Mouse (Mus musculus): ENCODE data around the gene Mrgprh. TPM values are rescaled to one million over a fixed set of nuclear protein-coding genes. Genes with fewer than 3 reads are reported as not detected.

The Mrgprh gene
- polyA plus RNA-seq (2017; shearing (Covaris generic)) = not detected

DNA sequence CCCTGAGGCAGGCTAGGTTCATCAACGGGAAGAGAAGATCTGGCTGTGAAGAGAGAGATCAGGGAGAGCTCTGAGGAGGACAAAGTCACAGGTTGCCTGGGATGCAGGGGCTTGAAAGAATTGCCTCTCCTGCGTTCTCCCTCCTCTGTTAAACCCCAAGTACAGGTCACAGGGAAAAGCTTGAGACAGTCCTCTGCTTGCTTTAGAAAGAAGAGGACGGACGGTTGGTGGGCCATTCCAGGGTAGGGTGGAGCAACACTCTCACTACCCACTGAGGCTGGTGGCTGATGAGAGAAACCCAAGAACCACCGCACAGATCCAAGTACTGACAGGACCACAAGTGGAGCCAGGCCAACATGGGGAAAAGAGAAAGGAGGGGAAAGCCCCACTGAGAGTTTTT is at the start of gene Mrgprh:
Gene Mrgprh, plus strand, starts transcription at position 301 of the 400 bp plus-strand sequence.

DNA sequence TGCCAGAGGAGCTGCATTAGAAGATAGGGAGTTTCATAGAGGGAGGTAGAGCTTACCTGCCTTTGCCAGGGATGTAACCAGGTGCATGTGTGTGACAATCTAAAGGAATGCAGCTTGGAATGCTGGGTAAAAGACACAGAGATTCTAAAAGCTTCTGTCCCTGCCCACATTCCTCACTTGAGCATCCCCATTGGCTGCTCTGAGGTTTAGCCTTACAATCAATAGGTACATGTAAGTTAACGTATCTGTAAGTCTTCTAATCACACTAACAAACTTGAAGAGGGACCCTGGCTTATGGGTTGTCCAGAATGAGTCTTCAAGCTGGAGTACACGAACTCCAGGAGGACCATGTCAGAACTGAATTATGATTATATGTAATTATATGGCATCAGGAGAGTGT is 7.8 kb upstream of the Mrgprh start, which contains the start of gene Mas1:
Gene Mas1, minus strand, starts transcription at position 101 of the 400 bp plus-strand sequence.

GRCm38 (mm10) chr17:12909361-12910280 is 33.8 kb downstream of the Mrgprh start, which contains the start of gene Pnldc1:
TSS of gene Pnldc1 (minus strand) at chr17:12910230.

DNA sequence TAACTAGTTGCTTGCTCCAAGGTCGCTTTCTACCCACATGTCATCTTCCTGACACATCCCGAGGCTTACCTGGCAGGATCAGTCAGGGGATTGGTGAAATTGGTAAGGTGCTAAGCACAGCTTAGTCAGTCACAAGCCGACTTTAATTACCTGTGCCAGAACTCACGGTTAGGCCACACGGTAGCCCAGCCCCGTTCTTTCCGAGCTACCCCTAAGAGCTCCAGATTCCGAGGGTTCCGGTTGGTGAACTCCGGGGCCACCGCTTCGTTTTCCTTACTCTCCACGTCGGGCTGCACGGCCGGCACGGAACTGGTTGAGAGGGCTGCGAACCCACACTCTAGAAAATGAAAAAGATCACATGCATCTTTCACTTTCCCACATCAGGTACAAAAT is 39.6 kb downstream of the Mrgprh start, which contains the start of gene Tcp1:
Gene Tcp1, plus strand, starts transcription at position 214 of the 393 bp plus-strand sequence.

DNA sequence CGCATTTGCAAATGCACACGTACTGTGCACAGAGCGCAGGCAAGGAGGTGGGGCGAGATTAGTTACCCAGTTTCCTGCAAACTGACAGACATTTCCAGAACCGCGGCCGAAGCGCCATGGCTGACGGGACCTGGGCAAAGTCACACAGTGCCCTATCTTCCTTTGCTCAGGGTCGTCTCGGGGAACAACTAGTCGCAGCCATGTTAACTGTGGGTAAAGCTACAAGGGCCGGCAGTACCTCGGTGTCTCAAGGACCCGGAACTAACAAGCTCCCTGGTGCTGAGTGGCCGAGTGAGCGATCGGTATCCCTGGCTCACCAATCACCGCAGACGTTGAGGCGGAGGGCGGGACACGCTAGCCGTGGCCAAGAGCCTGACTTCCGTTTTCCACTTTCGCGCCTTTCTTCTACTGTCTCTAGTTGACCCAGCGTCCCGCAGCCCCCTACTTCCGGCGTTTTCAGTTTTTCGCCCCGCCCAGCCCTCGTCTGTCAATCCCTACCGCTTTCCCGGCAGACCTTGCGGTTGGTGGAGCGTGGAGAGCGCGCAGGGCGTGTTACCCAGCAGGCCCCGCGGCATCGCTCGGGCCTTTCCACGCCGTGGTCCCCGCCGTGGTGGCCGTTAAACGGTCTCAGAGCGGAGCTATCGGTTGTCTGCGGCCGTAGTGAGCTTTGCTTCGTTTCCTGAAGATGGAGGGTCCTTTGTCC is 40.2 kb downstream of the Mrgprh start, which contains the start of gene Mrpl18:
Gene Mrpl18, minus strand, starts transcription at position 465 of the 703 bp plus-strand sequence.

Other genes with a start within 250 kb of the Mrgprh start
- 0.24 TPM for gene Slc22a1, start 200.2 kb upstream of the Mrgprh start, polyA plus RNA-seq (2017; shearing (Covaris generic))
- 36.0 TPM for gene Igf2r, start 106.4 kb upstream of the Mrgprh start, polyA plus RNA-seq (2017; shearing (Covaris generic))
- gene Mas1, start 7.9 kb upstream of the Mrgprh start, polyA plus RNA-seq (2017; shearing (Covaris generic)) = not detected
- gene Pnldc1, start 34.2 kb downstream of the Mrgprh start, polyA plus RNA-seq (2017; shearing (Covaris generic)) = 0.75 TPM
- gene Tcp1, start 39.7 kb downstream of the Mrgprh start, polyA plus RNA-seq (2017; shearing (Covaris generic)) = 263 TPM
- gene Mrpl18, start 40.3 kb downstream of the Mrgprh start, polyA plus RNA-seq (2017; shearing (Covaris generic)) = 134 TPM
- 0.33 TPM for gene Acat3, start 64.6 kb downstream of the Mrgprh start, polyA plus RNA-seq (2017; shearing (Covaris generic))
- gene Acat2, start 84.7 kb downstream of the Mrgprh start, polyA plus RNA-seq (2017; shearing (Covaris generic)) = 40.7 TPM
- 22.3 TPM for gene Wtap, start 118.1 kb downstream of the Mrgprh start, polyA plus RNA-seq (2017; shearing (Covaris generic))
- gene Sod2, start 130.8 kb downstream of the Mrgprh start, polyA plus RNA-seq (2017; shearing (Covaris generic)) = 121 TPM
- gene Gpr31b, start 176.3 kb downstream of the Mrgprh start, polyA plus RNA-seq (2017; shearing (Covaris generic)) = not detected
- not detected for gene Tcp10b, start 185.1 kb downstream of the Mrgprh start, polyA plus RNA-seq (2017; shearing (Covaris generic))

Data from activated CD4-positive, CD25-positive, alpha-beta regulatory T cell, adult 9 weeks (primary cell).